Mouse (Mus musculus): ENCODE results near the gene Sec22b. TPM values are rescaled to one million over a fixed set of nuclear protein-coding genes. Genes with fewer than 3 reads are reported as not detected.
A peak's percentile ranks its signal among the peaks of the same experiment; 100 is the strongest.

Sec22b gene
- total and polyA plus RNA-seq, 2 experiments from 2014 or later: 71.3 to 91.4 TPM

DNA sequence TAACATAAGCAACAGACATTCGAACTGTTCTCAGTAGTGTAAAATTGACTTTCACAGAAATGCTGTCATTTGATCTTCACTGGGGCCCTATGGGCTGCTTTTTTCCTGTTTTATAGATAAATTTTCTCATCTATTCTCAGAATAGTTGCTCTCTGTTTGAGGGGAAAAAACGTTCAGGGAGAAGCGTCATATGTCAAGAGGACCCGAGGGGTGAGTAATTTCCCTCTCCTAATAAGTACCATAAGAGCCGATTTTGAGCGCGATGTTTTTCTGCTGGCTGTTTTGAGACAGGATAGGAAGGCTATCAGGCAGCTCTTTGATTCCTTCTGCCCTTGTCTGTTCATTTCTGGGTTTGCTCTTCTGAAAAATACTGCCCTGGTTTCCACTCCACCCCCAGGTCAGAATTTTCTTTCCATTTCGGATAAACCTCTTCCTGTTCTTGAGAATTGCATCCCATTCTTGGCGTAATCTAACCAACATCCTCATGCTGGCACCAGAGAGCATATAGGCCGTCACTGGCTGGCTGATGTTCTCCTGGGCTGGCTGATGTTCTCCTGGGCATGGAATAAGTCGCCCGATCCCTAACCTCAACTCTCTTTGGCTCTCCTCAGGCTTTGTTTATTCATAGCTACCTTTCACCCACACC, 29.3 kb downstream of the Sec22b start:
- Histone ChIP-seq H3K27ac (ENCODE audit: low read depth, low read length) (no peak overlapping the region), H3K36me3 (ENCODE audit: insufficient read depth) (no peaks in the 10 kb centered on the region), H3K9ac (no peak overlapping the region), H3K4me1 (ENCODE audit: insufficient read depth) (no peaks in the 10 kb centered on the region), H3K27me3 (ENCODE audit: insufficient read depth, low read length) (no peaks in the 10 kb centered on the region), H3K4me3 (ENCODE audit: low read depth, low read length) (no peak overlapping the region), H3K4me2 (ENCODE audit: low read depth) (no peak overlapping the region), H3K9me3 (ENCODE audit: low read length) (no peaks in the 10 kb centered on the region)
- peak; percentile 37; the same call in 1 of the 2 replicates for TF ChIP-seq CTCF (IDR thresholded peaks at IDR 0.05; ENCODE audit: low read depth)
- WGBS: 69% methylated on average over 12 of the region's 12 CpGs
- no peak for DNase-seq
- ATAC-seq: no peak

DNA sequence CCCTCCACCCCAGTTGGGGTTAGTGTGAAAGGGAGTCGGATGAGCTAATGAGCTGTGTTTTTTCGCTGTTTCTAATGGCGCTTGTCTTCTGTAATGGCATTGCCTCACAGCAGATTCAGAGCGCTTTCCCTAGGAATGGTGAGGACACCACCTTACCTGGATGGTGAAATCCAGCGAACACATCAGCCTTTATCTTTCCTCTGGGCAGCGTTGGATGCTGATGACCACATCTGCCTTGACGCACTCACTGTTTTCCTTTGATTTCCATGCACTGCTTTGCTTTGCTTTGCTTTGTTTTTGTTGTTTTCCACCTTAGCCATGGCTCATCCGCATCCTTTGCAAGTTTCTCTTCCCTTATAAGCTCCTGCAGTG, 29.8 kb downstream of the Sec22b start:
- no peak overlapping the region for H3K9ac ChIP-seq
- TF ChIP-seq CTCF (IDR thresholded peaks at IDR 0.05; ENCODE audit: low read depth): no peak
- no peak for ATAC-seq
- 76% methylated on average over 8 of the region's 8 CpGs for WGBS
- H3K4me3 ChIP-seq (ENCODE audit: low read depth, low read length): no peak overlapping the region
- no peaks in the 10 kb centered on the region for H3K9me3 ChIP-seq (ENCODE audit: low read length)
- no peak for DNase-seq
- no peaks in the 10 kb centered on the region for H3K4me1 ChIP-seq (ENCODE audit: insufficient read depth)
- H3K4me2 ChIP-seq (ENCODE audit: low read depth): no peak overlapping the region
- no peak overlapping the region for H3K27ac ChIP-seq (ENCODE audit: low read depth, low read length)
- H3K36me3 ChIP-seq (ENCODE audit: insufficient read depth): no peaks in the 10 kb centered on the region
- no peaks in the 10 kb centered on the region for H3K27me3 ChIP-seq (ENCODE audit: insufficient read depth, low read length)

DNA sequence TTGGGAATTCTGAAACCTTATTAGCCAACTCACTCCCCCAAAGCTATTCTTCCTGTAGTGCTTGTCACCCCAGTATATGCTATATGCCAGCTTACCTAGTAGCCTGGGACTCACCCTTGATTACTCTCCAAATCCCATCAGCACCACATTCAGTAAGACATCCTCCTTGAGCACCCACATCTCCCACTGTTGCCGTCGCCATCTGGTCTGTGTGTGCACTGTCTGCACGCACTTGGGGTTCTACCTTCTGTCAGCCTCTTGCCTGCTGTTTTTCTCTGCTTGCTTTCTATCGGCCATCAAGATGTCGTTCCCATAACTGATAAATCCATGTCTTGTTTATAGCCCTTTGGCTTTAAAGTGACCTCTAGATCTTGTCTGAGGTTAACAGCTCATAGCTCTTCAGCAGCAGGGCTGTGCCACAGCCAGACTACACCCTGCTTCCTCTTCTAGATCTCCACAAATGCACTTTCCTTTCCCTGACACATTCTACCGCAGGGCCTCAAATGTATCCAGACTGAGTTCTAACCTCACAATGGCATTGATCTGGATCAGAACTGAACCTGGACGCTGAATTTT, 30.4 kb downstream of the Sec22b start:
- H3K4me1 ChIP-seq (ENCODE audit: insufficient read depth): no peaks in the 10 kb centered on the region
- H3K9ac ChIP-seq: no peak overlapping the region
- WGBS: 63% methylated on average over 7 of the region's 7 CpGs
- ATAC-seq (peak; percentile 42), DNase-seq (no peak)
- no peaks in the 10 kb centered on the region for H3K36me3 ChIP-seq (ENCODE audit: insufficient read depth)
- H3K27ac ChIP-seq (ENCODE audit: low read depth, low read length): no peak overlapping the region
- H3K4me2 ChIP-seq (ENCODE audit: low read depth): no peak overlapping the region
- H3K9me3 ChIP-seq (ENCODE audit: low read length): no peaks in the 10 kb centered on the region
- no peaks in the 10 kb centered on the region for H3K27me3 ChIP-seq (ENCODE audit: insufficient read depth, low read length)
- no peak overlapping the region for H3K4me3 ChIP-seq (ENCODE audit: low read depth, low read length)
- no peak for TF ChIP-seq CTCF (IDR thresholded peaks at IDR 0.05; ENCODE audit: low read depth)

DNA sequence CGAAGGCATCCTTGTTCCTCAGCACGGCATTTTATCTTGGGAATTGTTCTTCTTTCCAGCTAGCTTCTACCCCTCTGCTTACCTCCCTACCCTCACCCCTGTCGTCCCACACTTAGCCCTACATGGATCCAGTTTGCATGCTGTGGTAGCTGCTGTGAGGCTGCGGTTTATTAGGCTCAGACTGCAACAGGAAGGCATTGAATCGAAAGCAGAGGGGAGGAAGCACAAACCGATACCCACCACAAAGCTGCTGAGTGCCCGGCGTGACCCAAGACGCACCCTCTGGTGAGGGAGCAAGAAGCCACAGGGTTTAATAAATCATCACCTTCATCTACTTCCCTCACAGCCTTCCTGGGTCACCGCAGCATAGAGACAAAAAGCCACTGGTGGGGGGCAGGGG, 31.1 kb downstream of the Sec22b start:
- H3K4me3 ChIP-seq (ENCODE audit: low read depth, low read length): no peak overlapping the region
- no peak overlapping the region for H3K9ac ChIP-seq
- ATAC-seq: no peak
- TF ChIP-seq CTCF (IDR thresholded peaks at IDR 0.05; ENCODE audit: low read depth): no peak
- 33% methylated on average over 10 of the region's 10 CpGs for WGBS
- no peaks in the 10 kb centered on the region for H3K36me3 ChIP-seq (ENCODE audit: insufficient read depth)
- DNase-seq: no peak
- no peak overlapping the region for H3K4me2 ChIP-seq (ENCODE audit: low read depth)
- H3K9me3 ChIP-seq (ENCODE audit: low read length): no peaks in the 10 kb centered on the region
- H3K4me1 ChIP-seq (ENCODE audit: insufficient read depth): no peaks in the 10 kb centered on the region
- no peaks in the 10 kb centered on the region for H3K27me3 ChIP-seq (ENCODE audit: insufficient read depth, low read length)
- no peak overlapping the region for H3K27ac ChIP-seq (ENCODE audit: low read depth, low read length)

DNA sequence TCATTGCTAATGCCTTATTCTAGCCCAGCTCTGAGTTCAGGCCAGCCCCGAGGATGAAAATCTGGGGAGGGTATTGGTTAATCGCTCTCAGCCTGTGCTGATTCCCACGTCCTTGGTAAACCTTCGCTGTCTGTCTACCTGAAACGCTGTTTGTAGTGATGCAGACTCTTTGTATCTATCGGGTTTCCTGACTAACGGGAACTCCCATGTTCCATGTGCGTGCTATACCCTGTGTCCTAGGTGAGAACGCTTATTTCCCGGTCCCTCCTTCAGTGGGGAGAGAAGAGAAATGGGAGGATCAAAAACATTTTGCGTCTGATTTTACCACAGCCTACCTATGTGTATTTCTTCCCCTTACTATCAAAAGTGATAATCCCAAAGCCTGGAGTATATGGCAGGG, 31.8 kb downstream of the Sec22b start:
- no peak overlapping the region for H3K27ac ChIP-seq (ENCODE audit: low read depth, low read length)
- H3K4me1 ChIP-seq (ENCODE audit: insufficient read depth): no peaks in the 10 kb centered on the region
- 53% methylated on average over 11 of the region's 11 CpGs for WGBS
- TF ChIP-seq CTCF (IDR thresholded peaks at IDR 0.05; ENCODE audit: low read depth): no peak
- no peaks in the 10 kb centered on the region for H3K9me3 ChIP-seq (ENCODE audit: low read length)
- no peak overlapping the region for H3K4me3 ChIP-seq (ENCODE audit: low read depth, low read length)
- no peak for DNase-seq
- H3K27me3 ChIP-seq (ENCODE audit: insufficient read depth, low read length): no peaks in the 10 kb centered on the region
- no peak overlapping the region for H3K9ac ChIP-seq
- H3K36me3 ChIP-seq (ENCODE audit: insufficient read depth): no peaks in the 10 kb centered on the region
- no peak overlapping the region for H3K4me2 ChIP-seq (ENCODE audit: low read depth)
- ATAC-seq: no peak

DNA sequence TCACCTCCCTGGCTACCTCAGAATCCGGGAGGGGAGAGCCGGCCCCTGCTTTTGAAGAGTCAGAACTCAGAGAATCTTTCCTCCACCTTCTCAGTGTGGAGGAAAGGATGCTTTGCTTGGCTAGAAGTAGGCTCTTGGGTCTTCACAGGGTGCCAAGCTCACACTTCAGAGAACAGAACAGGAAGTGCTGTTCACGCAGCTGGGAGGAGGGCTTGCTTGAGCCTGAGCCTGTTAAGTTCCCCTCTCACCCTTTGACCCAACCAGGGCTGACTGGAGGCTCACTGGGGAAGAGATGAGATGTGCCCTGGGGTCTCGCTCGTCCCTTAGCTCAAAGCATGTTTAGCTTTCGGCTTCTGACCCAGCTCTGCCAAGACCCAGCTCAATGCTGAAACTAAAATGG, 32.3 kb downstream of the Sec22b start:
- Histone ChIP-seq H3K9ac (no peak overlapping the region), H3K4me1 (ENCODE audit: insufficient read depth) (no peaks in the 10 kb centered on the region), H3K27me3 (ENCODE audit: insufficient read depth, low read length) (no peaks in the 10 kb centered on the region), H3K4me2 (ENCODE audit: low read depth) (no peak overlapping the region), H3K9me3 (ENCODE audit: low read length) (no peaks in the 10 kb centered on the region), H3K36me3 (ENCODE audit: insufficient read depth) (no peaks in the 10 kb centered on the region), H3K4me3 (ENCODE audit: low read depth, low read length) (no peak overlapping the region), H3K27ac (ENCODE audit: low read depth, low read length) (no peak overlapping the region)
- ATAC-seq (no peak), DNase-seq (no peak)
- no peak for TF ChIP-seq CTCF (IDR thresholded peaks at IDR 0.05; ENCODE audit: low read depth)
- WGBS: 59% methylated on average over 6 of the region's 6 CpGs

DNA sequence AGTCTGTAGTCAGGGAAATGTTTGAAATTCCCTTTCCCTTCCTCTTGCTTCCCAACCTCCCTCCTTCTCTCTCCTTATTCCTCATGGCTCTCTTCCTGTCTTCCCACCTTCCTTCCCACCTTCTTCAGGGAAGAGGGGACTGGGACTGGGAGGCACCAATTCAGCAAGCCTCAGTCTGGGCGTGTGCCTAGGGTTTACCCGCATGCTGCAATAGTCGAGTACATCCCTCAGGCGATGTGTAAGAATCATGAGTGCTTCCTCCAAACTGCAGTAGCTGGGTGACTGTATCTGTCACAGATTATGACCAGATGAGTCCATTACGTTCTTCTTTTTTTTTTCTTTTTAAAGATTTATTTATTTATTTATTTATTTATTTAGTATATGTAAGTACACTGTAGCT, 32.8 kb downstream of the Sec22b start:
- WGBS: 89% methylated on average over 5 of the region's 5 CpGs
- Histone ChIP-seq H3K9ac (no peak overlapping the region), H3K4me2 (ENCODE audit: low read depth) (no peak overlapping the region), H3K4me1 (ENCODE audit: insufficient read depth) (no peaks in the 10 kb centered on the region), H3K36me3 (ENCODE audit: insufficient read depth) (no peaks in the 10 kb centered on the region), H3K27me3 (ENCODE audit: insufficient read depth, low read length) (no peaks in the 10 kb centered on the region), H3K4me3 (ENCODE audit: low read depth, low read length) (no peak overlapping the region), H3K9me3 (ENCODE audit: low read length) (no peaks in the 10 kb centered on the region), H3K27ac (ENCODE audit: low read depth, low read length) (no peak overlapping the region)
- TF ChIP-seq CTCF (IDR thresholded peaks at IDR 0.05; ENCODE audit: low read depth): no peak
- DNase-seq (no peak), ATAC-seq (no peak)
